ENCODE assay signal across 24 mouse cellular contexts in genomic region chr6:65351622-65352021, GRCm38 (mm10). TPM values are rescaled to one million over a fixed set of nuclear protein-coding genes. Genes with fewer than 3 reads are reported as not detected.
A peak's percentile ranks its signal among the peaks of the same experiment; 100 is the strongest.
DNase-seq lines count a peak whose midpoint lies in the region; ATAC-seq and TF ChIP-seq lines count a peak whose summit lies in the region.
"Had no signal": no experiment of that assay in that cellular context is flagged by ENCODE, and none has a peak within 500 bp of the region (broad histone marks: within the 10 kb centered on the region; RNA-seq: fewer than 3 reads in every experiment).

No protein-coding gene starts in this region.

- TF ChIP-seq CTCF in CH12.LX (conservative IDR thresholded peaks at IDR 0.05 in 1 of 2, IDR thresholded peaks at IDR 0.05 in 1 of 2; ENCODE audit: low read depth in 2 of 2, low read length in 2 of 2): peak in 1 of 2 experiments; percentile 24; a peak in 1 of 4 replicates

- H3K27me3 ChIP-seq in CH12.LX (replicated peaks): no peaks in the 10 kb centered on the region
- H3K27me3 ChIP-seq in hindbrain, embryonic 15.5 days: no peaks in the 10 kb centered on the region
- H3K27me3 ChIP-seq: kidney, embryonic 15.5 days; limb, embryonic 12.5 days; midbrain, embryonic 12.5 days; stomach, embryonic 15.5 days had no signal

- no peaks in the 10 kb centered on the region for H3K4me1 ChIP-seq in CH12.LX (ENCODE audit: control insufficient read depth in 1 of 2, insufficient read depth in 2 of 2)
- 0 out of 2 replicates have a peak, but pooled peaks cover 4% of the 10 kb centered on the region for H3K4me1 ChIP-seq in hindbrain, embryonic 15.5 days (replicated peaks)
- H3K4me1 ChIP-seq: forebrain, embryonic 10.5 days; limb, embryonic 12.5 days; midbrain, embryonic 12.5 days; stomach, embryonic 15.5 days had no signal

- intact Hi-C loops in heart, postnatal 14 days (cut with DNase I): no loop called here

- ATAC-seq in hindbrain, embryonic 15.5 days (ENCODE audit: low FRiP score, low read depth): peak; percentile 78; the same call in 1 of the 2 replicates
- ATAC-seq: intestine, postnatal 0 days had no signal

- no peak for TF ChIP-seq EP300 in CH12.LX (IDR thresholded peaks at IDR 0.05; ENCODE audit: low read length)

- no peak overlapping the region for H3K4me2 ChIP-seq in CH12.LX (ENCODE audit: insufficient read depth, low read depth, poor library complexity, severe bottlenecking)
- no peak overlapping the region for H3K4me2 ChIP-seq in hindbrain, embryonic 15.5 days
- H3K4me2 ChIP-seq: heart, embryonic 11.5 days; kidney, embryonic 15.5 days; limb, embryonic 12.5 days; liver, embryonic 11.5 days; midbrain, embryonic 12.5 days; stomach, embryonic 15.5 days had no signal

- dilution Hi-C loops in CH12.LX (cut with MboI; ENCODE audit: extremely low pct_ligation_motif_present, extremely low pct_unique_long_range_greater_than_20kb, low sequenced_read_pairs): no loop called here

- H3K4me3 ChIP-seq in CH12.LX (replicated peaks in 1 of 3; ENCODE audit: low read depth in 2 of 3, low read length in 2 of 3, poor library complexity in 1 of 3): no peak overlapping the region
- H3K4me3 ChIP-seq in hindbrain, embryonic 15.5 days: no peak overlapping the region
- H3K4me3 ChIP-seq: forebrain, embryonic 10.5 days; gastrocnemius, adult 2 months; kidney, embryonic 15.5 days; limb, embryonic 12.5 days; midbrain, embryonic 12.5 days; stomach, embryonic 15.5 days had no signal

- H3K9ac ChIP-seq in CH12.LX (ENCODE audit: insufficient read depth, low read depth): no peak overlapping the region
- no peak overlapping the region for H3K9ac ChIP-seq in hindbrain, embryonic 15.5 days
- H3K9ac ChIP-seq: kidney, embryonic 15.5 days; limb, embryonic 12.5 days; midbrain, embryonic 12.5 days; stomach, embryonic 15.5 days had no signal

- peak; percentile 2 for DNase-seq in adrenal gland, adult 2 months
- DNase-seq in adrenal gland, adult 18-20 months (ENCODE audit: low spot score in 2 of 2): no peak
- peak; percentile 23 for DNase-seq in heart, adult 11 months
- no peak for DNase-seq in heart, postnatal 14 days
- DNase-seq in CH12.LX (ENCODE audit: extremely low read depth): no peak
- no peak for DNase-seq in B cell, adult 2 months
- DNase-seq: gastrocnemius, adult 2 months; kidney, postnatal 36 days; layer of hippocampus, postnatal 36 days; lung, adult 18-20 months; lung, postnatal 14 days; thymus, postnatal 25 days had no signal

- H3K9me3 ChIP-seq in CH12.LX (replicated peaks; ENCODE audit: low read length): no peaks in the 10 kb centered on the region
- no peaks in the 10 kb centered on the region for H3K9me3 ChIP-seq in hindbrain, embryonic 15.5 days
- H3K9me3 ChIP-seq: forebrain, embryonic 10.5 days; kidney, embryonic 15.5 days; limb, embryonic 12.5 days; midbrain, embryonic 12.5 days; stomach, embryonic 15.5 days had no signal

- in situ Hi-C loops in CH12.LX (cut with MboI; ENCODE audit: low pct_ligation_motif_present, low pct_unique_long_range_greater_than_20kb, low sequenced_read_pairs): loop anchor here (25.0 kb wide), 1 partner anchor 214 kb away; the partner anchor contains the start of gene Hpgds

- WGBS in hindbrain, embryonic 15.5 days: 46% methylated on average over 4 of the region's 4 CpGs

- H3K27ac ChIP-seq in CH12.LX (ENCODE audit: insufficient read depth, low read depth): no peak overlapping the region
- H3K27ac ChIP-seq in hindbrain, embryonic 15.5 days (replicated peaks): no peak overlapping the region
- H3K27ac ChIP-seq: forebrain, embryonic 10.5 days; gastrocnemius, adult 2 months; kidney, embryonic 15.5 days; limb, embryonic 12.5 days; midbrain, embryonic 12.5 days; stomach, embryonic 15.5 days had no signal

- peak; percentile 18 for TF ChIP-seq RAD21 in CH12.LX (IDR thresholded peaks at IDR 0.05; ENCODE audit: low read depth, low read length)

- TF ChIP-seq POLR2A in CH12.LX (IDR thresholded peaks at IDR 0.05; ENCODE audit: low read depth, low read length): no peak

- H3K79me2 ChIP-seq in CH12.LX (replicated peaks; ENCODE audit: control insufficient read depth, extremely low read depth, insufficient read depth, poor library complexity, severe bottlenecking): no peaks in the 10 kb centered on the region

- no peaks in the 10 kb centered on the region for H3K36me3 ChIP-seq in CH12.LX (replicated peaks in 1 of 2; ENCODE audit: control insufficient read depth in 1 of 2, insufficient read depth in 1 of 2, low read length in 1 of 2)
- H3K36me3 ChIP-seq in hindbrain, embryonic 15.5 days: no peaks in the 10 kb centered on the region
- H3K36me3 ChIP-seq: forebrain, embryonic 10.5 days; kidney, embryonic 15.5 days; limb, embryonic 12.5 days; midbrain, embryonic 12.5 days; stomach, embryonic 15.5 days had no signal

TF ChIP-seq in CH12.LX, 34 proteins besides CTCF, POLR2A, EP300 and RAD21:
- no peak for TF ChIP-seq MXI1 (IDR thresholded peaks at IDR 0.05; ENCODE audit: low read depth, low read length)
- TF ChIP-seq USF2 (conservative IDR thresholded peaks at IDR 0.05; ENCODE audit: low read depth, low read length): no peak
- no peak for TF ChIP-seq ETS1 (conservative IDR thresholded peaks at IDR 0.05; ENCODE audit: low read depth, low read length)
- TF ChIP-seq TBP (conservative IDR thresholded peaks at IDR 0.05; ENCODE audit: low read depth, low read length): no peak
- TF ChIP-seq ZMIZ1 (IDR thresholded peaks at IDR 0.05; ENCODE audit: low read depth, low read length): no peak
- TF ChIP-seq USF1 (IDR thresholded peaks at IDR 0.05; ENCODE audit: low read depth, low read length): no peak
- TF ChIP-seq MAFK (IDR thresholded peaks at IDR 0.05; ENCODE audit: insufficient replicate concordance, low read length): no peak
- TF ChIP-seq CHD1 (IDR thresholded peaks at IDR 0.05; ENCODE audit: low read depth, low read length): no peak
- no peak for TF ChIP-seq JUND (conservative IDR thresholded peaks at IDR 0.05; ENCODE audit: low read depth, low read length)
- no peak for TF ChIP-seq KAT2A (IDR thresholded peaks at IDR 0.05; ENCODE audit: insufficient replicate concordance, low read length)
- TF ChIP-seq PAX5 (IDR thresholded peaks at IDR 0.05; ENCODE audit: low read length): no peak
- TF ChIP-seq MAX (IDR thresholded peaks at IDR 0.05; ENCODE audit: low read length): no peak
- TF ChIP-seq UBTF (IDR thresholded peaks at IDR 0.05; ENCODE audit: low read depth, low read length): no peak
- no peak for TF ChIP-seq NELFE (IDR thresholded peaks at IDR 0.05; ENCODE audit: low read depth, low read length)

RNA-seq across cellular contexts. Expression of gene C130060K24Rik, which starts 29.3 kb away (rescaled TPM):
- not detected for total RNA-seq in adrenal gland, adult 2 months (2021)
- polyA plus RNA-seq in adrenal gland, adult 2 months (2012; rRNA removed): not detected in 2 replicates
- total RNA-seq in adrenal gland, adult 18-20 months (2021): not detected
- not detected for total RNA-seq in heart, postnatal 14 days (2021)
- total RNA-seq in CH12.LX (2012; rRNA removed): not detected in 2 replicates
- total RNA-seq in CH12.LX (2014; rRNA removed): not detected in 2 replicates
- not detected in 2 replicates for polyA plus RNA-seq in CH12.LX (2012; ENCODE audit: insufficient read length, low read depth)
- polyA plus RNA-seq in hindbrain, embryonic 15.5 days (2015; fragmentation: Nextera tagmentation; extraction: Ambion mirVana): 1.5 and 1.8 TPM in 2 replicates
- total RNA-seq: gastrocnemius, adult 2 months; granulocyte monocyte progenitor cell, adult 5-6 weeks; megakaryocyte progenitor cell, adult 5-6 weeks; neutrophil, adult 5-6 weeks had no signal

Comparison
In these comparisons a context has a peak if more than half of its experiments do, and no peak if none do; other contexts are left out.
1. DNase-seq: peak in adrenal gland, adult 2 months (single experiment) and heart, adult 11 months (single experiment); none in adrenal gland, adult 18-20 months (0 of 2), heart, postnatal 14 days (0 of 2), CH12.LX (single experiment) and B cell, adult 2 months (0 of 2).